Mouse (Mus musculus): ENCODE data around the gene Ddit4l.
"Not testable (repeated sequence)": the region's sequence is repeated elsewhere in the genome, so short reads cannot be mapped to it uniquely, and the experiment has no call there.

The Ddit4l gene

GRCm38 (mm10) chr3:137647427-137648100, 26.2 kb downstream of the Ddit4l start:
- intact Hi-C loops (cut with DNase I): no loop called here

- intact Hi-C loops (cut with DNase I): no loop called here
Measured at GRCm38 (mm10) chr3:137649112-137649511, 27.7 kb downstream of the Ddit4l start.

GRCm38 (mm10) chr3:137652853-137653252, 31.4 kb downstream of the Ddit4l start:
- intact Hi-C loops (cut with DNase I): no loop called here

GRCm38 (mm10) chr3:137671224-137671623, 49.8 kb downstream of the Ddit4l start, which contains the start of gene Gm21962:
Gene Gm21962, plus strand, starts transcription at chr3:137671524.
- intact Hi-C loops (cut with DNase I): not testable (repeated sequence)

Small RNA genes within 50 kb of the gene (microRNA-seq; reads per million reads assigned to microRNA genes)
- gene Gm22468: 0 reads per million in 2 experiments

Data from adrenal gland (tissue).